Comparison of ENCODE assay signal across 8 mouse cellular contexts in genomic region chr7:16816078-16816474, GRCm38 (mm10). TPM values are rescaled to one million over a fixed set of nuclear protein-coding genes. Genes with fewer than 3 reads are reported as not detected.
A peak's percentile ranks its signal among the peaks of the same experiment; 100 is the strongest.
DNase-seq lines count a peak whose midpoint lies in the region; ATAC-seq and TF ChIP-seq lines count a peak whose summit lies in the region.

No protein-coding gene starts in this region.

- peaks cover 48% of the 10 kb centered on the region for H3K79me2 ChIP-seq in MEL (ENCODE audit: control insufficient read depth, insufficient read depth, low read length, poor library complexity)

- H3K4me1 ChIP-seq in MEL (ENCODE audit: control insufficient read depth in 1 of 2, insufficient read depth in 2 of 2, low read length in 2 of 2) = peaks cover 15 to 27% of the 10 kb centered on the region in 2 experiments
- H3K4me1 ChIP-seq in forebrain, embryonic 13.5 days = peaks cover 73% of the 10 kb centered on the region
- H3K4me1 ChIP-seq in lung, embryonic 15.5 days = peaks cover 55% of the 10 kb centered on the region

- peaks cover 2 to 37% of the 10 kb centered on the region in 2 experiments for H3K36me3 ChIP-seq in MEL (ENCODE audit: control insufficient read depth in 1 of 2, insufficient read depth in 2 of 2, low read length in 2 of 2)
- H3K36me3 ChIP-seq in forebrain, embryonic 13.5 days (ENCODE audit: poor library complexity, severe bottlenecking) = peaks cover 6% of the 10 kb centered on the region
- H3K36me3 ChIP-seq in lung, embryonic 15.5 days = peaks cover 15% of the 10 kb centered on the region; the same call in 1 of the 2 replicates

- peak overlapping the region; percentile 65 to 99 for H3K4me3 ChIP-seq in MEL (ENCODE audit: control insufficient read depth in 1 of 2, insufficient read depth in 1 of 2, low read depth in 2 of 2, low read length in 2 of 2)
- H3K4me3 ChIP-seq in forebrain, embryonic 13.5 days = peak overlapping the region; percentile 91
- peak overlapping the region; percentile 98 for H3K4me3 ChIP-seq in lung, embryonic 15.5 days

- TF ChIP-seq POLR2A in MEL (IDR thresholded peaks at IDR 0.05; ENCODE audit: control insufficient read depth in 1 of 2, insufficient read depth in 1 of 2, low read depth in 1 of 2, low read length in 2 of 2, poor library complexity in 1 of 2) = peak; percentile 83 to 90; a peak in 3 of 4 replicates

- 1% methylated on average over 28 of the region's 55 CpGs for whole genome bisulfite sequencing in forebrain, embryonic 13.5 days
- WGBS in lung, embryonic 15.5 days = under 1% methylated on average over 39 of the region's 55 CpGs

- H3K4me2 ChIP-seq in forebrain, embryonic 13.5 days = peak overlapping the region; percentile 96
- peak overlapping the region; percentile 88 for H3K4me2 ChIP-seq in lung, embryonic 15.5 days

- H3K27me3 ChIP-seq in MEL (ENCODE audit: control insufficient read depth in 1 of 2, insufficient read depth in 2 of 2, low read length in 2 of 2) = no peaks in the 10 kb centered on the region
- H3K27me3 ChIP-seq in forebrain, embryonic 13.5 days = peaks cover 22% of the 10 kb centered on the region
- peaks cover 14% of the 10 kb centered on the region for H3K27me3 ChIP-seq in lung, embryonic 15.5 days

- peak; percentile 53; the same call in 1 of the 2 replicates for ATAC-seq in cerebellum, adult (ENCODE audit: insufficient number of reproducible peaks, low FRiP score, low TSS enrichment)
- peak; percentile 74 for ATAC-seq in forebrain, embryonic 13.5 days
- ATAC-seq in lung, embryonic 15.5 days (ENCODE audit: borderline replicate concordance, extremely low read depth, low FRiP score, low TSS enrichment) = peak; percentile 80

- H3K27ac ChIP-seq in MEL (ENCODE audit: control insufficient read depth, low read depth, low read length) = peak overlapping the region; percentile 64
- peak overlapping the region; percentile 98 for H3K27ac ChIP-seq in forebrain, embryonic 13.5 days
- peak overlapping the region; percentile 96 for H3K27ac ChIP-seq in lung, embryonic 15.5 days

- H3K9me3 ChIP-seq in MEL (replicated peaks; ENCODE audit: insufficient read depth, low read length) = no peaks in the 10 kb centered on the region
- no peaks in the 10 kb centered on the region for H3K9me3 ChIP-seq in forebrain, embryonic 13.5 days (replicated peaks)
- H3K9me3 ChIP-seq in lung, embryonic 15.5 days = no peaks in the 10 kb centered on the region

- peak; percentile 83 for DNase-seq in MEL (ENCODE audit: low read depth, low spot score)
- DNase-seq in heart, postnatal 10 days = peak; percentile 84 to 86
- peak; percentile 73 to 83 for DNase-seq in layer of hippocampus, adult 18-20 months (ENCODE audit: low spot score in 2 of 2)
- peak; percentile 68 for DNase-seq in ovary, postnatal 14 days (ENCODE audit: low spot score)
- peak; percentile 89 for DNase-seq in thymus, postnatal 14 days

- no peak for TF ChIP-seq RAD21 in MEL (IDR thresholded peaks at IDR 0.05; ENCODE audit: low read depth, low read length)

- intact Hi-C loops in heart, postnatal 10 days (cut with DNase I) = loop anchor here (5.0 kb wide), 1 partner anchor 106 kb away; the partner anchor contains the start of gene Calm3

- H3K9ac ChIP-seq in MEL (ENCODE audit: control insufficient read depth, low read depth, low read length, poor library complexity, severe bottlenecking) = peak overlapping the region; percentile 99
- H3K9ac ChIP-seq in forebrain, embryonic 13.5 days = peak overlapping the region; percentile 99
- peak overlapping the region; percentile 100 for H3K9ac ChIP-seq in lung, embryonic 15.5 days

- no peak for TF ChIP-seq EP300 in MEL (IDR thresholded peaks at IDR 0.05; ENCODE audit: low read depth in 1 of 2, low read length in 2 of 2)

- no peak for TF ChIP-seq CTCF in MEL (IDR thresholded peaks at IDR 0.05 in 2 of 3, conservative IDR thresholded peaks at IDR 0.05 in 1 of 3; ENCODE audit: control insufficient read depth in 1 of 3, insufficient read depth in 1 of 3, low read depth in 2 of 3, low read length in 3 of 3, poor library complexity in 1 of 3, severe bottlenecking in 1 of 3)

TF ChIP-seq in MEL, 35 proteins besides CTCF, POLR2A, EP300 and RAD21:
- peak; percentile 66 for TF ChIP-seq MAX (IDR thresholded peaks at IDR 0.05; ENCODE audit: low read length)
- TF ChIP-seq TAL1 (IDR thresholded peaks at IDR 0.05; ENCODE audit: low read length) = no peak
- TF ChIP-seq ZMIZ1 (IDR thresholded peaks at IDR 0.05; ENCODE audit: low read depth, low read length) = peak; percentile 77; the same call in 1 of the 2 replicates
- TF ChIP-seq UBTF (IDR thresholded peaks at IDR 0.05; ENCODE audit: borderline replicate concordance, insufficient read depth, low read depth, low read length) = 0 out of 2 replicates have a peak, but pooled peaks have one; percentile 59
- peak; percentile 87 for TF ChIP-seq NELFE (IDR thresholded peaks at IDR 0.05; ENCODE audit: low read depth, low read length)
- peak; percentile 78 for TF ChIP-seq NRF1 (IDR thresholded peaks at IDR 0.05; ENCODE audit: insufficient read depth, low read depth, low read length, poor library complexity, severe bottlenecking)

RNA-seq across cellular contexts. Expression of gene Strn4, which starts 0.4 kb away (rescaled TPM):
- 54.7 and 55.8 TPM in 2 replicates for total RNA-seq in MEL (2012; rRNA removed)
- 10 to 100 TPM in 1 of 2 experiments, not detected in 1; 93.5 TPM for polyA plus RNA-seq in MEL (2012; ENCODE audit: insufficient read depth in 1 of 2, insufficient read length in 2 of 2, low read depth in 1 of 2, low replicate concordance in 2 of 2, missing spikeins in 1 of 2)
- polyA plus RNA-seq in forebrain, embryonic 13.5 days (2015; fragmentation: Nextera tagmentation; extraction: Ambion mirVana) = 147 and 164 TPM in 2 replicates
- 10 to 100 TPM; 80.1 to 81.2 TPM for total RNA-seq in heart, postnatal 10 days (2021)
- 100 to 1,000 TPM; 260 to 290 TPM for total RNA-seq in layer of hippocampus, adult 18-20 months (2021)
- polyA plus RNA-seq in lung, embryonic 15.5 days (2015; fragmentation: Nextera tagmentation; extraction: Ambion mirVana) = 102 TPM in 2 replicates

RNA-seq across cellular contexts. Expression of gene Fkrp, which starts 0.5 kb away (rescaled TPM):
- 12.6 and 15.9 TPM in 2 replicates for total RNA-seq in MEL (2012; rRNA removed)
- 10 to 100 TPM in 1 of 2 experiments, not detected in 1; 19.2 TPM for polyA plus RNA-seq in MEL (2012; ENCODE audit: insufficient read depth in 1 of 2, insufficient read length in 2 of 2, low read depth in 1 of 2, low replicate concordance in 2 of 2, missing spikeins in 1 of 2)
- polyA plus RNA-seq in forebrain, embryonic 13.5 days (2015; fragmentation: Nextera tagmentation; extraction: Ambion mirVana) = 24.0 and 28.0 TPM in 2 replicates
- total RNA-seq in heart, postnatal 10 days (2021) = 10 to 100 TPM; 45.5 to 48.1 TPM
- 10 to 100 TPM; 46.7 to 46.9 TPM for total RNA-seq in layer of hippocampus, adult 18-20 months (2021)
- 28.9 and 30.6 TPM in 2 replicates for polyA plus RNA-seq in lung, embryonic 15.5 days (2015; fragmentation: Nextera tagmentation; extraction: Ambion mirVana)

RNA-seq across cellular contexts. Expression of gene Prkd2, which starts 26.6 kb away (rescaled TPM):
- total RNA-seq in MEL (2012; rRNA removed) = 2.1 and 2.9 TPM in 2 replicates
- 1 to 10 TPM in 1 of 2 experiments, not detected in 1; 8.7 TPM for polyA plus RNA-seq in MEL (2012; ENCODE audit: insufficient read depth in 1 of 2, insufficient read length in 2 of 2, low read depth in 1 of 2, low replicate concordance in 2 of 2, missing spikeins in 1 of 2)
- 7.7 and 8.3 TPM in 2 replicates for polyA plus RNA-seq in forebrain, embryonic 13.5 days (2015; fragmentation: Nextera tagmentation; extraction: Ambion mirVana)
- 10 to 100 TPM; 27.8 to 31.9 TPM for total RNA-seq in heart, postnatal 10 days (2021)
- total RNA-seq in layer of hippocampus, adult 18-20 months (2021) = 1 to 10 TPM; 4.7 to 6.1 TPM
- 18.9 and 19.7 TPM in 2 replicates for polyA plus RNA-seq in lung, embryonic 15.5 days (2015; fragmentation: Nextera tagmentation; extraction: Ambion mirVana)

RNA-seq across cellular contexts. Expression of gene Slc1a5, which starts 34.9 kb away (rescaled TPM):
- 72.0 and 88.6 TPM in 2 replicates for total RNA-seq in MEL (2012; rRNA removed)
- 100 to 1,000 TPM in 1 of 2 experiments, not detected in 1; 180 TPM for polyA plus RNA-seq in MEL (2012; ENCODE audit: insufficient read depth in 1 of 2, insufficient read length in 2 of 2, low read depth in 1 of 2, low replicate concordance in 2 of 2, missing spikeins in 1 of 2)
- polyA plus RNA-seq in forebrain, embryonic 13.5 days (2015; fragmentation: Nextera tagmentation; extraction: Ambion mirVana) = 16.0 and 17.1 TPM in 2 replicates
- total RNA-seq in heart, postnatal 10 days (2021) = 10 to 100 TPM; 22.6 to 28.7 TPM
- 1 to 10 TPM; 2.0 to 2.9 TPM for total RNA-seq in layer of hippocampus, adult 18-20 months (2021)
- polyA plus RNA-seq in lung, embryonic 15.5 days (2015; fragmentation: Nextera tagmentation; extraction: Ambion mirVana) = 53.7 and 54.5 TPM in 2 replicates

RNA-seq across cellular contexts. Expression of gene Dact3, which starts 59.0 kb away (rescaled TPM):
- 0.31 and 0.49 TPM in 2 replicates for total RNA-seq in MEL (2012; rRNA removed)
- 1 to 10 TPM in 1 of 2 experiments, not detected in 1; 2.1 TPM for polyA plus RNA-seq in MEL (2012; ENCODE audit: insufficient read depth in 1 of 2, insufficient read length in 2 of 2, low read depth in 1 of 2, low replicate concordance in 2 of 2, missing spikeins in 1 of 2)
- 2.0 and 2.3 TPM in 2 replicates for polyA plus RNA-seq in forebrain, embryonic 13.5 days (2015; fragmentation: Nextera tagmentation; extraction: Ambion mirVana)
- total RNA-seq in heart, postnatal 10 days (2021) = 10 to 100 TPM; 28.2 to 32.7 TPM
- 100 to 1,000 TPM; 173 to 175 TPM for total RNA-seq in layer of hippocampus, adult 18-20 months (2021)
- 3.5 and 3.7 TPM in 2 replicates for polyA plus RNA-seq in lung, embryonic 15.5 days (2015; fragmentation: Nextera tagmentation; extraction: Ambion mirVana)

Comparison
In these comparisons a context has a peak if more than half of its experiments do, and no peak if none do; other contexts are left out.
1. Peak in every context shown above with its lines: DNase-seq, ATAC-seq, H3K4me3 ChIP-seq and H3K27ac ChIP-seq.